Mouse (Mus musculus): Measurements from ENCODE around the gene Zfpm1. TPM values are rescaled to one million over a fixed set of nuclear protein-coding genes. Genes with fewer than 3 reads are reported as not detected.

Gene Zfpm1
- polyA plus RNA-seq, 1 experiment from 2014 or later, result 0.89 TPM

DNA sequence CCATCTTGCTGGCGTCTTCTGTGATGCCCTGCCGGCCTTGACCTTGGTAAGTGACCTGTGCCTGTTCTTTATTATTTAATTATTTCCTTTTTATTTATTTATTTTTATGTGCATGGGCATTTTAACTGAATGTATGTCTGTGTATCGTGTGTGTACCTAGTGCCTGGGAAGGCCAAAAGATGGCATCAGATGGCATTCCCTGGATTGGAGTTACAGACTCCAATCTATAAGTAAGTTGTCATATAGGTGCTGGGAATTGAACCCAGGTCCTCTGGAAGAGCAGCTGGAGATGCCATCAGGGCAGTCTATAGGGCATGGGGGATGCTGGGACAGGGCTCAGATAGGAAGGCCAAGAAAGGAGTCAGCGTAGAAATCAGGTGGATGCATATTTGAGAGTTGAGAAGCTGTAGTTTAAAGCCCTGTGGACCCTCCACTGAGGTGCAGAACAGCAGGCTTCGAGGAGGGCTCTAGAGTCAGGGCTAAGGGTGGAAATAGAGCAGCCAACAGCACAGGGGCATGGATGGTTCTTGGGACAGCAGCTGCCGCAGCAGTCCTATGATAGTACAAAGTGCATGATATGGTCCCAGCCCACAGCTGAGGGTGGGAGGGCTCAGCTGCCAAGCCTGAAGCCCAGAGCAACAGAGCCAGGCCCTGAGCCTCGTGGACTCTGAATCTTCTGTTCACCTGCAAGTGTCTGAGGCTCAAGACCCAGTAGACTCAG lies 78.9 kb downstream of the Zfpm1 start, which contains the start of gene Trhr2:
Gene Trhr2 (minus strand): TSS at position 51 of the 721 bp plus-strand sequence.
- H3K4me1 ChIP-seq (replicated peaks), result 0 out of 2 replicates have a peak, but pooled peaks cover 6% of the 10 kb centered on the region
- H3K4me3 ChIP-seq, result no peak within 1 kb of the TSS
- H3K27me3 ChIP-seq, result peaks cover 14% of the 10 kb centered on the region
- no peaks in the 10 kb centered on the region for H3K9me3 ChIP-seq
- no peak for ATAC-seq (ENCODE audit: low read depth)
- no peaks in the 10 kb centered on the region for H3K36me3 ChIP-seq
- 78% methylated on average over 7 of the region's 7 CpGs for WGBS
- no peak within 1 kb of the TSS for H3K27ac ChIP-seq (replicated peaks)
- no peak within 1 kb of the TSS for H3K4me2 ChIP-seq
- H3K9ac ChIP-seq, result no peak within 1 kb of the TSS

DNA sequence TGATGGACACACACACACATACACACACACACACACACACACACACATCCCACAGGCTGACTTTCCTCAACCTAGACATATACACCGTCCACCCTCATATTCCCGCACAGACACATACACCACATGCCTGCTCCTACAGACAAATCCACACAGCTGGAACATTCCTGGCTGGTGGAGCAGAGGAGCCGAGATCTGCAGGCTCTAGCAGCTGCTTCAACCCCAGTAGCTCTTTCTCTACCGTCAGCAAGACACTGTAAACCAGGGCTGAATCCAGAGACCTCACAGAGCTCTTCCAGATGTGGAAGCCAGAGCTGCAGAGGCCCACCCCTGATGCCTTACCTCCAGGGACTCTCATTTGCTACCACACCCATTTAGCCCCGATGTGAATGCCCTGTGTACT lies 80.3 kb downstream of the Zfpm1 start:
- 49% methylated on average over 5 of the region's 5 CpGs for WGBS
- no peak for ATAC-seq (ENCODE audit: low read depth)
- H3K4me2 ChIP-seq, result no peak overlapping the region

DNA sequence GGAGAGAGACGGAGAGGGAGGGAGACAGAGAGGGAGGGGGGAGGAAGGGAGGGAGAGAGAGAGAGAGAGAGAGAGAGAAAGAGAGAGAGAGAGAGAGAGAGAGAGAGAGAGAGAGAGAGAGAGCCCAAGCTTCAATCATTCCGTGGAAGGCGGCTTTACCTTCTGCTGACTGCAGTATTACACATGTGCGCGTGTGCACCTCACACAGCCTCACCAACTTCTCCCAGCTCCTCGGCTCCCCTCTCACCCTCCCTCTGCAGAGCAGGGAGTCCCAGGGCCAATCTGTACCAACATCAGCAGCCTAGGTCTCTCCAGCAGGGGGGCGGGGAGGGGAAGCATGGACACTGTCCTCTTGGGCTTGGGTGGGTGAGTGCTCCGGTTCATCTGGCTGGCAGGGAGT lies 81.0 kb downstream of the Zfpm1 start:
- Histone ChIP-seq H3K9ac (no peak overlapping the region), H3K9me3 (no peaks in the 10 kb centered on the region), H3K4me3 (no peak overlapping the region), H3K36me3 (no peaks in the 10 kb centered on the region), H3K27ac (replicated peaks) (no peak overlapping the region), H3K4me1 (replicated peaks) (0 out of 2 replicates have a peak, but pooled peaks cover 3% of the 10 kb centered on the region), H3K27me3 (peaks cover 7% of the 10 kb centered on the region; the same call in 1 of the 2 replicates), H3K4me2 (no peak overlapping the region)
- ATAC-seq (ENCODE audit: low read depth), result no peak
- 39% methylated on average over 8 of the region's 8 CpGs for WGBS

More for the DNA sequence above, 80.3 kb downstream of the Zfpm1 start:
- H3K4me3 ChIP-seq, result no peak overlapping the region
- 0 out of 2 replicates have a peak, but pooled peaks cover 3% of the 10 kb centered on the region for H3K4me1 ChIP-seq (replicated peaks)
- H3K36me3 ChIP-seq, result no peaks in the 10 kb centered on the region
- no peak overlapping the region for H3K27ac ChIP-seq (replicated peaks)
- H3K9ac ChIP-seq, result no peak overlapping the region
- peaks cover 9% of the 10 kb centered on the region for H3K27me3 ChIP-seq
- H3K9me3 ChIP-seq, result no peaks in the 10 kb centered on the region

DNA sequence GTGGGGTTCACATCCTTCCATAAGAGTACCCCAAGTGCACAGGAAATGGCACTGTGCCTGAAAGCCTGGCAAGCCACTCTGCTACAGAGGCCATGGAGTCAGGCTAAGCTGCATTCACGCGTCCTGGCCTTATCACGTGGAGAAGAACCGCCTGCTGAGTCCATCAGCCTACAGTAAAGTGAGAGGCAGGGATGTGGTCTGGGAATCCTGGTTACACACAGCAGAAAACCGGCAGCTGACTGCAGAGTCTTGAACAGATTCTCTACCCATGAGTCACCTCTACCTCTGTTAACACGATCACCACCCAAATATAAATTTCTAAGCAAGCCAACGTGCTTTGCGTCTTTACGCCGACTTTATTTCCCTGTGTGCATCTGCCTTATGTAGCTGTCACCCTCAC lies 86.6 kb downstream of the Zfpm1 start:
- Histone ChIP-seq H3K9ac (no peak overlapping the region), H3K27me3 (no peaks in the 10 kb centered on the region), H3K4me3 (no peak overlapping the region), H3K36me3 (no peaks in the 10 kb centered on the region), H3K9me3 (no peaks in the 10 kb centered on the region), H3K4me1 (replicated peaks) (no peaks in the 10 kb centered on the region), H3K4me2 (no peak overlapping the region), H3K27ac (replicated peaks) (no peak overlapping the region)
- 84% methylated on average over 10 of the region's 10 CpGs for WGBS
- no peak for ATAC-seq (ENCODE audit: low read depth)

DNA sequence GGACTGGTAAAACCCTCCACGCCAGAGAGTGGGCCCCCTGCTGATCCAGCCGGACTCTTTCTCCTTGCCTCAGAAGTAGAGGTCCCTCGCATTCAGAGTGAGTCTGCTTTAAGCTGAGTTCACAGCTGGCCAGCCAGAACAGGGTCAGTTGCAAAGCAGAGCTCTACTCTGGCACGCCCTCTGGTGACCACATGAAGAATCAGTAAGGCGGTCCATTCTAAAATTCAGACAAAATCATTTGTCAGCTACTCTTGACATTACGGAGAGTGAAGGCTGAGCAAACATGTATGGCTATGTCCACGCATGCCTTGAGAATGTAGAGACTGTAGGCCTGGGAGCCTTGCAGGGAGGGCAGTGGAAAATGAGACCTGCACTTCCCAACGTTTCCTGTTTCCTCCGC lies 87.7 kb downstream of the Zfpm1 start:
- Histone ChIP-seq H3K36me3 (no peaks in the 10 kb centered on the region), H3K9ac (no peak overlapping the region), H3K4me3 (no peak overlapping the region), H3K4me2 (no peak overlapping the region), H3K27me3 (no peaks in the 10 kb centered on the region), H3K9me3 (no peaks in the 10 kb centered on the region), H3K27ac (replicated peaks) (no peak overlapping the region), H3K4me1 (replicated peaks) (no peaks in the 10 kb centered on the region)
- ATAC-seq (ENCODE audit: low read depth), result no peak
- WGBS, result 14% methylated on average over 9 of the region's 9 CpGs

DNA sequence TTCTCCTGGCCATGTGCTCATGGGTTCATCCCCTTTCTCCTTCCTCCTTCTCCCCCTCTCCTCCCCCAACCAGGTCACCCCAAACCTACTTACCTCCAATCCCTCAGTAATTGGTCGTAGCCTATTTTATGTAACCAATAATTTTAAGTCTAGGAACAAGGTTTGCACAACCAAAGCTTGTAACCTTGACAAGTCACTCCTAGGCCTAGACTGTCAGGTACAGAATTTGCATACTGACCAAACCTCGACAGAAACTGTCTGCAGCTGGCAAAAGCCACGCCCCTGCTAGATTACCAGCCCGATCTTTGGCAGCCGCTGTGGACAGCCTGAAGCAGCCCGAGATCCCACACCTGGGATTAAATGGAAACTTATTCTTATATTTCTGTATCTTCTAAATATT lies 89.8 kb downstream of the Zfpm1 start:
- Histone ChIP-seq H3K27me3 (no peaks in the 10 kb centered on the region), H3K27ac (replicated peaks) (no peak overlapping the region), H3K9me3 (no peaks in the 10 kb centered on the region), H3K4me2 (no peak overlapping the region), H3K4me1 (replicated peaks) (peaks cover 10% of the 10 kb centered on the region), H3K9ac (no peak overlapping the region), H3K4me3 (no peak overlapping the region), H3K36me3 (no peaks in the 10 kb centered on the region)
- ATAC-seq (ENCODE audit: low read depth), result no peak
- 76% methylated on average over 6 of the region's 6 CpGs for WGBS

DNA sequence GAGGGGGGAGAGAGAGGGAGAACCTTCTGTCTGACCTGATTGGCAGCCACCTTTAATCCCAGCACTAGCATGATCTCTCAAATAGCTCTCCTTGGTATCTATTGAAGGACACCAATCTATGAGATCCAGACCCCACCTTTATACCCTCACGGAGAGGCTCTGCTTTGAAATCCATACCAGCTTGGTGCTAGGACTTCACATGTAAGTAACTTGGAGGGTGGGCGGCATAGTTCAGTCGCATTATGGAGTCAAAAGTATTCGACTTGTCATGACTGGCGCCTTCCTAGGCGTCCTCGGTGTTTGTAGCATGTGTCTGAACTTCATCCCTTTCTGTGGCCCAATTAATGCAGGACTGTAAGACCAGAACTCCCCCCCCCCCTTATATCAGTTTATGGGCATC lies 93.4 kb downstream of the Zfpm1 start:
- Histone ChIP-seq H3K9me3 (no peaks in the 10 kb centered on the region), H3K27me3 (no peaks in the 10 kb centered on the region), H3K36me3 (peaks cover 16% of the 10 kb centered on the region), H3K4me1 (replicated peaks) (peaks cover 30% of the 10 kb centered on the region), H3K9ac (no peak overlapping the region), H3K4me2 (peak overlapping the region; percentile 59), H3K27ac (replicated peaks) (no peak overlapping the region), H3K4me3 (0 out of 2 replicates have a peak overlapping the region, but pooled peaks have one; percentile 85)
- 94% methylated on average over 7 of the region's 7 CpGs for WGBS
- no peak for ATAC-seq (ENCODE audit: low read depth)

DNA sequence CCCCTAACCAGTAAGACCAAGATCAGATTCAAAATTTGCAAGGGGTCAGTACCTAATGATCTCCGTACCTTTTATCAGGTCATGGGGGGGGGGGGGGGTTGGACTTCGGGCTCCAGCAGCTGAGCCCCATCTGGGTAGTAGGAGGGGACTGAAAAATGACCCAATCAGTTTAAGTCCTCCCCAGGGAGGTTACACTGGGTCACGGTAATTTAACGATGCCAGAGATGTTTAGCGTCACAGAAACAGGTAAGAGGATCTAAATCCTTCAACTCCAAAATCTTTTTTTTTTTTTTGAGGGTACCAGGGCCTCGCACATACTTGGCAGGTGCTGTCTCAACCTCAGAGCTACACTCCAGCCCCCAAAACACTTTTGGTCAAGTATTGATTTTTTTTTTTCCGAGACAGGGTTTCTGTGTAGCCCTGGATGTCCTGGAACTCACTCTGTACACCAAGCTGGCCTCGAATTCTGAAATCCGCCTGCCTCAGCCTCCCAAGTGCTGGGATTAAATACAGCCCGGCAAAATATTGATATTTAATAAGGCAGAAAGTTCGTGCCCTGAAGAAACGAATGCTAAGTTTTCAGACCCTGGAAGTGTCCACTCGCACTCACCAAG lies 93.9 kb downstream of the Zfpm1 start:
- H3K4me2 ChIP-seq, result peak overlapping the region; percentile 59
- WGBS, result 24% methylated on average over 13 of the region's 13 CpGs
- H3K4me3 ChIP-seq, result peak overlapping the region; percentile 85
- ATAC-seq (ENCODE audit: low read depth), result peak; percentile 41
- H3K27me3 ChIP-seq, result no peaks in the 10 kb centered on the region
- no peaks in the 10 kb centered on the region for H3K9me3 ChIP-seq
- H3K36me3 ChIP-seq, result peaks cover 20% of the 10 kb centered on the region
- H3K4me1 ChIP-seq (replicated peaks), result peaks cover 31% of the 10 kb centered on the region
- H3K9ac ChIP-seq, result peak overlapping the region; percentile 67
- H3K27ac ChIP-seq (replicated peaks), result peak overlapping the region; percentile 34; the same call in 1 of the 2 replicates

DNA sequence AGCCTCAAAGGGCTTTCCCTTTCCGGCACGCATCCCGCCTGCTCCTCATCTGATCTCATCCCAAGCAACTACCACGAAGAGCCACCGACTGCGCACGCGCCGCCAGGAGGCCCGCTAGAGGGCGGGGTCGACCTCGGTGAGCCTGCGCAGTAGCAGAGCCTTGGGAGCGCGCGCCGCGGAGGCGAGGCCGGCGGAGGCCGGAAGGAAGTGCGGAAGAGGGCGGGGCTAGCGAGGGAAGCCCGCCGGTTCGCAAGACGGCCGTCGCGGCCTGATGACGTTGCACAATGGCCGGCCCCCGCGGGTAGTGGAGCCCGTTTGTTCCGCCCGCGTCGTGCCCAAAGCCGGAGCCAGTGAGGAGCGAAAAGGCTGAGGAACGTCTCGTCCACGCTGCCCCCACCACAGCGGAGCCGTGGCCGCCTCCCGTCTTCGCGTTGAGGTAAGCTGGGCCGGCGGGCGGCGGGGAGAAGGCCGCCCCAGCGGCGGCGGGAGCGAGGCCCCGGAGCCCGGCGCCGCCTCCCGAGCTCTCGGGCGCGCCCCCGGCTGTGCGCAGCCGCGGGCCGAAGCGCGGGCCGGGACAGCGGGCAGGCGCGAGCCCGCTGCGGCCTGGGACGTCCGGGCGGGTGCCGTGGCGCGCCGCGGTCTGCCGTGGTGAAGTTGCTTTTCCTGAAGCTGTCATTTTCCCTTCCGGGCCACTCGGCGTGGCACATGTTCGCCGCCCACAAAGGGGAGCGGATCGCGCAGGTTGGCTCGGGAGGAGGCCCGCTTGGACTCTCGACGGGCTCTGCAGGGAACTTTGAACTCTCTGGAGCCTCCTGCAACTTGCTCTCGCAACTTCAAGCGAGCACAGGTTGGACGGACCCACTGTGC lies 94.7 kb downstream of the Zfpm1 start, which contains the start of gene Zc3h18:
Gene Zc3h18 (plus strand): TSS at position 245 of the 867 bp plus-strand sequence.
- no peaks in the 10 kb centered on the region for H3K27me3 ChIP-seq
- H3K9me3 ChIP-seq, result no peaks in the 10 kb centered on the region
- peak within 1 kb of the TSS; percentile 83 for H3K9ac ChIP-seq
- peaks cover 34% of the 10 kb centered on the region for H3K4me1 ChIP-seq (replicated peaks)
- peak within 1 kb of the TSS; percentile 95 for H3K4me2 ChIP-seq
- peaks cover 24% of the 10 kb centered on the region for H3K36me3 ChIP-seq
- ATAC-seq (ENCODE audit: low read depth), result peak; percentile 95
- H3K27ac ChIP-seq (replicated peaks), result peak within 1 kb of the TSS; percentile 90
- WGBS, result under 1% methylated on average over 88 of the region's 107 CpGs
- H3K4me3 ChIP-seq, result peak within 1 kb of the TSS; percentile 85

DNA sequence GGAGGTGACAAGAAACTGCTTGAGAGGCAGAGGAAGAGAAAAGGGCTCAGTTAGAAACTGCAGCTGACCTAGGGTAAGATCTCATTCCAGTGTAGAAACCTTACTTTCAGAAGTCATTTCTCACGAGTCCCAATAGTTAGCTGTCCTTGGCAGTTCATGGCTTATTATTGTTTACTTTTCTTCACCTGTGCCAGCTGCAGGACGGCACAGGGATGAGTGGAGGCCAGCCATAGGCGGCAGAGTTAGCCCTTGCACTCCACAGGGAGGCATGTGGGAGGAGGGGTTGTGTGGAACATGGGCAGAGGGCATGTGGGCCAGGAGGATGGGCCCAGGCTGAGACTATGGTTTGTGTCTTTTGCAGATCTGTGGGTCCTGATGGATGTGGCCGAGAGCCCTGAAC lies 101.1 kb downstream of the Zfpm1 start:
- Histone ChIP-seq H3K4me3 (no peak overlapping the region), H3K9ac (no peak overlapping the region), H3K27me3 (no peaks in the 10 kb centered on the region), H3K27ac (replicated peaks) (no peak overlapping the region), H3K9me3 (no peaks in the 10 kb centered on the region), H3K4me1 (replicated peaks) (peaks cover 13% of the 10 kb centered on the region), H3K4me2 (no peak overlapping the region), H3K36me3 (peaks cover 75% of the 10 kb centered on the region)
- WGBS, result 88% methylated on average over 4 of the region's 4 CpGs
- ATAC-seq (ENCODE audit: low read depth), result no peak
